Mouse (Mus musculus) cortical plate, adult 2 months (tissue): ENCODE measurements around the gene Mpp6.

Source experiments
- CTCF ChIP-seq: fragments of 200-500 bp; IDR thresholded peaks from 2 replicates; pipeline ENCODE4 v1.5.1; 2011; ENCODE audit warnings: mild to moderate bottlenecking, control low read depth, low read length; ENCODE audit not compliant: insufficient read depth; ENCODE audit errors: extremely low read depth
- POLR2A ChIP-seq: fragments of 200-500 bp; IDR thresholded peaks from 2 replicates; pipeline ENCODE4 v1.6.1; 2011; ENCODE audit warnings: mild to moderate bottlenecking, low read length, control low read depth; ENCODE audit not compliant: insufficient read depth; ENCODE audit errors: extremely low read depth

- TF ChIP-seq CTCF (no peak), POLR2A (no peak)
Measured at GRCm38 (mm10) chr6:50204356-50204755, 94.3 kb downstream of the Mpp6 start.
